Mouse (Mus musculus) forebrain, embryonic 11.5 days (tissue): ENCODE data around the gene Prdm16. TPM values are rescaled to one million over a fixed set of nuclear protein-coding genes. Genes with fewer than 3 reads are reported as not detected.

Experiments used
- ATAC-seq: fragments of 200-750 bp; cut with Nextera tagmentation; replicated peaks from 2 replicates; pipeline ENCODE4 v1.8.0; 2017; ENCODE audit warnings: moderate TSS enrichment; ENCODE audit not compliant: low FRiP score
- DNase-seq: peaks from one replicate; pipeline ENCODE4 v3.0.0-alpha.2; 2017; ENCODE audit warnings: low spot score
- H3K27ac ChIP-seq: fragments of 300-500 bp; sonication (generic); 2 replicates; pipeline ENCODE4 v1.5.1; 2014; ENCODE audit warnings: low read depth, low read length
- H3K27me3 ChIP-seq: fragments of 300-500 bp; sonication (generic); 2 replicates; pipeline ENCODE4 v1.6.1; 2014; ENCODE audit warnings: mild to moderate bottlenecking, low read length, mixed read lengths; ENCODE audit not compliant: control insufficient read depth, insufficient read depth
- H3K36me3 ChIP-seq: fragments of 300-500 bp; sonication (generic); 2 replicates; pipeline ENCODE4 v1.6.1; 2014; ENCODE audit warnings: mild to moderate bottlenecking, low read length, moderate library complexity, mixed read lengths; ENCODE audit not compliant: control insufficient read depth, insufficient read depth
- H3K4me1 ChIP-seq: fragments of 300-500 bp; sonication (generic); replicated peaks from 2 replicates; pipeline ENCODE4 v1.6.1; 2014; ENCODE audit warnings: low read length, mixed read lengths; ENCODE audit not compliant: control insufficient read depth, insufficient read depth
- H3K4me2 ChIP-seq: fragments of 300-500 bp; sonication (generic); 2 replicates; pipeline ENCODE4 v1.6.1; 2014; ENCODE audit warnings: low read depth, mild to moderate bottlenecking, low read length, moderate library complexity, mixed read lengths; ENCODE audit not compliant: severe bottlenecking
- H3K4me3 ChIP-seq: fragments of 300-500 bp; sonication (generic); 2 replicates; pipeline ENCODE4 v1.5.1; 2014; ENCODE audit warnings: low read depth, low read length
- H3K9ac ChIP-seq: fragments of 300-500 bp; sonication (generic); 2 replicates; pipeline ENCODE4 v1.6.1; 2014; ENCODE audit warnings: low read length
- H3K9me3 ChIP-seq: fragments of 300-500 bp; sonication (generic); 2 replicates; pipeline ENCODE4 v1.6.1; 2016; ENCODE audit warnings: low read length, mixed read lengths; ENCODE audit not compliant: control insufficient read depth
- WGBS: fragments of 180-500 bp; shearing (Covaris S2); extraction: QIAGEN DNeasy Blood & Tissue Kit; methylation state at CpG from one replicate; pipeline ENCODE4 v1.1.7; 2014; 5-methylcytosine and 5-hydroxymethylcytosine counted together
- polyA plus RNA-seq: library from polyadenylated mRNA; unstranded; fragments of >200 nt; fragmentation: Nextera tagmentation; extraction: Ambion mirVana; gene quantifications from 2 replicates; pipeline ENCODE4 v1.2.1, GENCODE M21; 2014

Prdm16 gene
- polyA plus RNA-seq, 1 experiment from 2014 or later, result 49.3 TPM

DNA sequence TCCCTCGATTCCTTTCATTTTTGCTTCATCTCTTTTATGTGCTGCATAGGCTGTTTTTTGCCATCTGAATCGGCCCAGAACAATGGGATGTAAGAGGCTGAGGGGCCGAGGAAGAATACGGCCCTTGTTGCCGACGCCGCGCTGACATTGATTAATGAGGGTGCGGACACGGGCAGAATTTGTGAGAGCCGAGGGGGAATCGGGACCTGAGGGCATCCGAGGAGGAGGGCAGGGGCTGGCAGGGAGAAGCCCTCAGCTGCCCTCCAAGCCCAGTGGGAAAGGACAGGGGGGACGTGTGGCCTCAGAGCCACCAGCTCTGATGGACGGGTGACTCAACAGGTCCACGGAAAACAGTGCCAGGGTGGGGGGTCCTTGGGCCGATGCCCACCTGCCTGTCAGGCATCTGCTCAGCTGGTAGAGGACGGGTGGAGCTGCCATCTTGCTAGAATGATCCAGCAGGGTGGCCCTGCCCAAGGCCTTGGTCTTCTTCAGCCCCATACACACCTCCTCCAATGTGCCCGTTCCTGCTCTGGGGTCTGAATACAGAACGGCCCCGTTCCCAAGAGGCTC is 133.3 kb downstream of the Prdm16 start:
- Histone ChIP-seq H3K9me3 (no peaks in the 10 kb centered on the region), H3K9ac (0 out of 2 replicates have a peak overlapping the region, but pooled peaks have one; percentile 21), H3K4me2 (peak overlapping the region; percentile 27; the same call in 1 of the 2 replicates), H3K36me3 (no peaks in the 10 kb centered on the region), H3K4me1 (peaks cover 76% of the 10 kb centered on the region), H3K27me3 (no peaks in the 10 kb centered on the region; the same call in 1 of the 2 replicates), H3K4me3 (no peak overlapping the region), H3K27ac (peak overlapping the region; percentile 66)
- ATAC-seq (peak; percentile 19), DNase-seq (peak; percentile 73)
- WGBS, result 32% methylated on average over 21 of the region's 21 CpGs

DNA sequence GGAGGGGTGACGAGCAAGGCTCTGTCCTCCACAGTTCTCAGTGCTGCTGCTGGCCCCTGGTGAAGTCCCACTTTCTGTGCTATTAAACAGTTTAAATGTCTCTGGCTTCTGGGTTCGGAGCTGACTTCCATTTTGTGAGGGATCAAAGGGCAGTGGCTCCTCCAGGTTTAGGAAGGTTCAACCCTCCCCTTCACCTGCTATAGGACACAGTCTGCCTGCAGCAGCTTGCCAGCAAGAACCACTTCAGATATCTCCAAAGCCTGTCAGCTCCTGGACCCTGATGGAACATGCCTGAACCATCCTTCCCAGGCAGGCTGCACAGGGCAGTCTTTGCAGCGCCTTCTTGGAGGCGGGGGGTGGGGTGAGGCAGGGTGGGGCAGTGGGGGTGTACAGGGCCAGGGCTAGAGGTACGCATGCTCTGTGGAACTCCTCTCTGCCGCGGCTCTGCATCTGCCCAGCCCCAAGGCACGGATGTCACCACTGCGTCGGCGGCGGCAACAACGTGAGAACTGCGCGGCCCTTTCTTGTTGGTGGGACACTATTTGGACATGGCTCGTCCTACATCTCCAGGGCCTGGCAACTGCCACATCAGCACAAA is 134.2 kb downstream of the Prdm16 start:
- H3K4me2 ChIP-seq, result peak overlapping the region; percentile 27; the same call in 1 of the 2 replicates
- DNase-seq (peak; percentile 64), ATAC-seq (0 out of 2 replicates have a peak, but pooled peaks have one; percentile 18)
- no peaks in the 10 kb centered on the region for H3K9me3 ChIP-seq
- 62% methylated on average over 16 of the region's 16 CpGs for WGBS
- no peak overlapping the region for H3K4me3 ChIP-seq
- peaks cover 78% of the 10 kb centered on the region for H3K4me1 ChIP-seq
- peak overlapping the region; percentile 24 for H3K9ac ChIP-seq
- peak overlapping the region; percentile 66 for H3K27ac ChIP-seq
- H3K36me3 ChIP-seq, result no peaks in the 10 kb centered on the region
- H3K27me3 ChIP-seq, result no peaks in the 10 kb centered on the region; the same call in 1 of the 2 replicates

- Histone ChIP-seq H3K36me3 (no peaks in the 10 kb centered on the region), H3K27ac (peak overlapping the region; percentile 89), H3K4me2 (no peak overlapping the region; the same call in 1 of the 2 replicates), H3K27me3 (peaks cover under 1% of the 10 kb centered on the region; the same call in 1 of the 2 replicates), H3K9me3 (no peaks in the 10 kb centered on the region), H3K4me1 (peaks cover 74% of the 10 kb centered on the region), H3K4me3 (no peak overlapping the region), H3K9ac (no peak overlapping the region)
- 66% methylated on average over 9 of the region's 9 CpGs for WGBS
- ATAC-seq, result no peak
- no peak for DNase-seq
These were observed 136.0 kb downstream of the Prdm16 start for GRCm38 (mm10) chr4:154500695-154501094.

GRCm38 (mm10) chr4:154499701-154500523 is 136.8 kb downstream of the Prdm16 start:
- no peak overlapping the region for H3K4me3 ChIP-seq
- peaks cover 69% of the 10 kb centered on the region for H3K4me1 ChIP-seq
- no peaks in the 10 kb centered on the region for H3K36me3 ChIP-seq
- peak; percentile 84 for DNase-seq
- WGBS, result 19% methylated on average over 29 of the region's 29 CpGs
- H3K27me3 ChIP-seq, result peaks cover 8% of the 10 kb centered on the region
- H3K9ac ChIP-seq, result peak overlapping the region; percentile 28
- peak overlapping the region; percentile 6 for H3K4me2 ChIP-seq
- peak overlapping the region; percentile 89 for H3K27ac ChIP-seq
- ATAC-seq, result peak; percentile 76
- H3K9me3 ChIP-seq, result no peaks in the 10 kb centered on the region

GRCm38 (mm10) chr4:154497423-154498175 is 139.1 kb downstream of the Prdm16 start:
- H3K27ac ChIP-seq, result no peak overlapping the region
- peaks cover 58% of the 10 kb centered on the region for H3K4me1 ChIP-seq
- ATAC-seq (no peak), DNase-seq (no peak)
- peaks cover 20% of the 10 kb centered on the region for H3K27me3 ChIP-seq
- no peaks in the 10 kb centered on the region for H3K36me3 ChIP-seq
- WGBS, result 73% methylated on average over 4 of the region's 4 CpGs
- H3K9ac ChIP-seq, result no peak overlapping the region
- no peak overlapping the region for H3K4me3 ChIP-seq
- no peak overlapping the region for H3K4me2 ChIP-seq
- no peaks in the 10 kb centered on the region for H3K9me3 ChIP-seq

GRCm38 (mm10) chr4:154496991-154497390 is 139.7 kb downstream of the Prdm16 start:
- H3K4me3 ChIP-seq, result no peak overlapping the region
- 23% methylated on average over 7 of the region's 7 CpGs for WGBS
- H3K36me3 ChIP-seq, result no peaks in the 10 kb centered on the region
- H3K4me2 ChIP-seq, result no peak overlapping the region
- H3K27ac ChIP-seq, result no peak overlapping the region
- peaks cover 58% of the 10 kb centered on the region for H3K4me1 ChIP-seq
- peaks cover 22% of the 10 kb centered on the region for H3K27me3 ChIP-seq
- ATAC-seq (0 out of 2 replicates have a peak, but pooled peaks have one; percentile 21), DNase-seq (peak; percentile 76)
- no peaks in the 10 kb centered on the region for H3K9me3 ChIP-seq
- H3K9ac ChIP-seq, result no peak overlapping the region

- Histone ChIP-seq H3K36me3 (no peaks in the 10 kb centered on the region), H3K9ac (no peak overlapping the region), H3K4me3 (no peak overlapping the region), H3K27ac (no peak overlapping the region), H3K4me2 (no peak overlapping the region), H3K4me1 (peaks cover 55% of the 10 kb centered on the region), H3K27me3 (peaks cover 23% of the 10 kb centered on the region), H3K9me3 (no peaks in the 10 kb centered on the region)
- WGBS, result 89% methylated on average over 5 of the region's 5 CpGs
- DNase-seq (no peak), ATAC-seq (no peak)
These were observed 140.2 kb downstream of the Prdm16 start for GRCm38 (mm10) chr4:154496522-154496921.

GRCm38 (mm10) chr4:154493996-154494395 is 142.7 kb downstream of the Prdm16 start:
- H3K27me3 ChIP-seq, result peaks cover 30% of the 10 kb centered on the region
- no peaks in the 10 kb centered on the region for H3K36me3 ChIP-seq
- WGBS, result 57% methylated on average over 4 of the region's 4 CpGs
- H3K9me3 ChIP-seq, result no peaks in the 10 kb centered on the region
- peaks cover 34% of the 10 kb centered on the region for H3K4me1 ChIP-seq
- no peak overlapping the region for H3K27ac ChIP-seq
- no peak overlapping the region for H3K4me3 ChIP-seq
- ATAC-seq (no peak), DNase-seq (no peak)
- no peak overlapping the region for H3K9ac ChIP-seq
- H3K4me2 ChIP-seq, result no peak overlapping the region
